Mouse (Mus musculus): ENCODE measurements around the gene Cyb561. TPM values are rescaled to one million over a fixed set of nuclear protein-coding genes. Genes with fewer than 3 reads are reported as not detected.

Cyb561 gene
- total RNA-seq, 2 experiments from 2014 or later: 52.7 to 54.0 TPM

DNA sequence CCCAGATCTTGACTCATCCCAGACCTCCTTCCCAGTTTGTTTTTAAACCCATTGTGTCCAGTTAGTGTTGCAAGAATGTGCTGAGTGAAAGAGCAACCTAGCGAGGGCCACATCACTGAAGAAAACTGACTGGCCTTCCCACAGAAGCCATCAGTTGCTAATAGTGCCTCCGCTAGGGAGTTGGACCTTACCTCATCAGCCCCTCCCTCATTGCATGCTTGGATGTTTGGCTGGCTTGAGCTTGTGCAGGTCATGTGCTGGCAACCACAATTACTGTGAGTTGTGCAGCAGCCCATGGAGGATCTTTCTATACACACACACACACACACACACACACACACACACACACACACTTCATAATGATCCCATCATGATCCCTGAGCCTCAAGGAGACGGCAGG is 21.8 kb downstream of the Cyb561 start:
- intact Hi-C loops (cut with DNase I): no loop called here
- DNase-seq (ENCODE audit: extremely low spot score in 1 of 2, low spot score in 2 of 2): no peak

DNA sequence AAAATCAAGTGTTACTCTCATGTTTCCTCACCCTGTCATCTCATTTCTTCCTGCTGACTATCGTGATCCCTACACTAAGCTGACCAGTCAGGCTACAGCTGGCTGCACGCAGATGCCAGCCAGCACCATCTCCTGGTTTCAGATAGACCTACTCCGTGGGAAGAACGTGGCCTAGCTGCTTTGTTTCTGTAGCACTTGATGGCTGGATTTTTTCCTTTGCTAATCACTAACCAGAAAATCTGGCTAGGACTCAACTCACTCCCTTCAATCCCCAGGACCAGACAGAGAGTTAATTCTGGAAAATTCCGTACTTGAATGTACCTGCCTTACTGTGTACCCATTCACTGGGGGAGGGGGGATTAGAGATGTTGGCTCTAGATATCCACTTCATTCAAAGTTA is 25.0 kb downstream of the Cyb561 start:
- no peak for DNase-seq (ENCODE audit: extremely low spot score in 1 of 2, low spot score in 2 of 2)
- intact Hi-C loops (cut with DNase I): loop anchor here (5.0 kb wide), 1 partner anchor 99 kb away; no protein-coding TSS in a partner anchor

DNA sequence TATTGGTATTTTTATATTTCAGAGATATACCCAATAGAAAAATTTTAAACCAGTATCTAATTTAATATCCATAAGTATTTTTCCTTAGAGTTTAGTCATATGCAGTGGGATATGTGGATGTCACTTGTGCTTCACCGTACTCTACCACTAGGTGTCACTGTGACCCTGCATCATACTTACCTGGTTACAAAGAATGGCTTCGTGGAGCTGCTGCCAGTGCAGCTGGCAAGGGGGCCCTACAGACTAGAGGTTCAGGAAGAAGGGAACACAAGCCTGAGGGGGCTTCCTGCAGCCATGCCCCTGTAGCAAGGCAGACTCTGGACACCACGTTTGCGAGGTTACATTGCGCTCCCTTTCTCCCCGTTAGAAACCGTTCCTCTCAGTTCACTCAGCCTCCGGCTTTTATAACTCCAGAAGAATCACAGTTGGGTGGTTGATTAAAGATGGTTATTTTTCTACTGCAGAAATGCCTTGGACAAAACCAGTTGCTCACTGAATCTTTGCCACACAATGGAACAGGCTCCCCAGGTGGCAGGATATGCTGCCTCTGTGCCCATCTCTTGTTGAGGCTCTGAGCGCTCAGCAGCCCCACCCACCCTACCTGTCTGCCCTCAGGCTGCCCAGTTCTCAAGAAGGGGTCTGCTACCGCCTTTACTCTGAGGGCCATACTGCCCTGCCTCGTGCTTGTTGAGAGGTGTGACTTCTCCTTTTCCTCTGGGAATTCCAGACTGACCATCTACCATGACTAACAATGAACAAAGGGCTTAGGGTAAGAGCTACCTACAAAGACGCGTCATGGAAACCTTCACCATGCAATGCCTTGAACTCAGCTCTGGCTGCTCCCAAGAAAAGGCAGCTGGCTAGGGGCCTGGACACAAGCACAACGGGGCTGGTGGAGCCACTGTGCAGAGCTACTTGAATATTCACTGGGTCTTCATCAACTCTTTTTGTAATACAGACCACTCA is 25.8 kb downstream of the Cyb561 start:
- peak; percentile 68 to 71 for DNase-seq (ENCODE audit: extremely low spot score in 1 of 2, low spot score in 2 of 2)
- intact Hi-C loops (cut with DNase I): loop anchor here (5.0 kb wide), 1 partner anchor 100 kb away; no protein-coding TSS in a partner anchor

DNA sequence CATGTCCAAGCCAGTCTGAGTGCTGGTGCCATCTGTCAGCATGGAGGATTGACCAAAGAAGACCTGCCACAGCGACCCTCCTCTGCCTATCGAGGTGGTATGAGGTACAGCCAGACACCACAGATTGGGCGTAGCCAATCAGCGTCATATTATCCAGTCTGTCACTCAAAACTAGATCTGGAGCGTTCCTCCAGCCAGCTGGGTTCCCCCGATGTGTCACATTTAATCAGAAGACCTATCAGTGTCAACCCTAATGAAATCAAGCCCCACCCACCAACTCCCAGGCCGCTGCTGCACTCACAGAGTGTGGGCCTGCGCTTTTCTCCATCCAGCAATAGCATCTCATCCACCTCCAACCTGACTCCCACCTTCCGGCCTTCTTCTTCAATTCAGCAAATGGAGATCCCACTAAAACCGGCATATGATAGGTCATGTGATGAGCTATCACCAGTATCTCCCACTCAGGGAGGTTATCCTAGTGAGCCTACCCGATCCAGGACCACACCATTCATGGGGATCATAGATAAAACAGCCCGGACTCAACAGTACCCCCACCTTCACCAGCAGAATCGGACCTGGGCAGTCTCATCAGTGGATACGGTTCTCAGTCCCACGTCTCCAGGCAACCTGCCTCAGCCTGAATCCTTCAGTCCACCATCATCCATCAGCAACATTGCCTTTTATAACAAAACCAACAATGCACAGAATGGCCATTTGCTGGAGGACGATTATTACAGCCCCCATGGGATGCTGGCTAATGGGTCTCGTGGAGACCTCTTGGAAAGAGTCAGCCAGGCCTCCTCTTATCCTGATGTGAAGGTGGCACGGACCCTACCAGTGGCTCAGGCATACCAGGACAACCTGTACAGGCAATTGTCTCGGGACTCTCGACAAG is 30.1 kb downstream of the Cyb561 start:
- DNase-seq (ENCODE audit: extremely low spot score in 1 of 2, low spot score in 2 of 2): no peak
- intact Hi-C loops (cut with DNase I): no loop called here

DNA sequence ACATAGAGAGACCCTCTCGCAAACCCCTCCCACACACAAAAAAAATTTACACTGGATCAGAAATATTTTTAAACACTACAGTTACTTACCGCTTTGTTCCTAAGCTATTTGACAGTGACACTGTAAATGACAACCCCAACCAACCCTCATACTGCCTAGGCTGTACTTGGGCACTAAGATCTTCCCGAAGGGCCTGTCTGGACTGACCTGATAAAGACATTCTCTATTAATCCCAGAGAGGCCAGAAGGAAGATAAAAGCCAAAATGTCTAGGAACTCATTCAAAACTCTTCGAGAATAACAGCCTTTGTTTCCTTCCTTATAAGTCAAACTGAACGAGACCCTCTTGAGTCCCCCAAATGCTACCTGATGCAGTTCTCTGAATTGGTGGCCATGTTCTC is 31.9 kb downstream of the Cyb561 start:
- DNase-seq (ENCODE audit: extremely low spot score in 1 of 2, low spot score in 2 of 2): no peak
- intact Hi-C loops (cut with DNase I): no loop called here

DNA sequence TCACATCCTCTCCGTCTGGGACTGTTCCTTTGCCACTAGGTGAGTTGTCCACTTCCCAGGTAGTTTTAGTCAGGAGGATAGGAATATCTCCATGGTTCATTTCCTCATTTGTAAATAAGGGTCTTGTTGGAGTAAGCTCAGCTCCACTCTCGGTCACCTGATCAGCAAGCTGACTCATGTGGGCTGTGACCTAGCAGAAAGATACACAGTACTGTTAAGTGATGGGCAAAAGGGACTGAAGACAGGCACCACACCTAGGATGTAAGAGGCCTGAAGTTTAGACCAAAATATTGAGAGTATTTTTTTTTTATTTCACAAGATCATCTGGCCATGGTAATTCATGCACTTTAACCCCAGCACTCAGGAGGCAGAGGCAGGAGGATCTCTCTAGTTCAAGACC is 32.3 kb downstream of the Cyb561 start:
- intact Hi-C loops (cut with DNase I): no loop called here

DNA sequence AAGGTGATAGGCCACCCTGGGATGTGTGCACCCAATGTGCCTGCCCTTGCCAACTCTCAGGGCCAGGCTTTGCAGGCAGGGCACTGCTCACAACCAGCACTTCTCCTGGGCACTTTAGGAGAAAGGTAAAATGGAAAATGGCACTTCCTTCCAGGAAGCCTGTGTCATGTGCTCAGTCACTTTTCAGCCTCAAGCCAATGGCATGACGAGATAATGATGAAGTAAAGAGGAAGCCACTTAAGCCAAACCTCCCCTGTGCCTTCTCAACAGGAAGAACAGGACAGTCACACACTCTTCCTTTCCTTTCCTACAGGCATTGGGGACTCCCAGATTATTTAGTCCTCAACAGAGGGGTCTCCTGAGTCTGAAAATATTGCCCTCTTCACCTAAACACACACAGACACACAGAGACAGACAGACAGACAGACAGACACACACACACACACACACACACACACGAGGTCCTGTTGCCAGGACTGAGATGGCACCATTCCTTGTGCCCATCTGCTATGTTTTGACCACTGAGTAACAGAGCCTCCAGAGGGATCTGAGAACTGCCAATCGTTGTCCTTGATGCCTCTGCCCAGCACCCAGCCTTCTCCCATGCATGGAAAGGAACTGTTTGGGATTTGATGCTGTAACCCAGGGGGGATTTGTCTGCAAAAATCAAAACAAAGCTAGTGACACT is 32.9 kb downstream of the Cyb561 start:
- intact Hi-C loops (cut with DNase I): no loop called here
- no peak for DNase-seq (ENCODE audit: extremely low spot score in 1 of 2, low spot score in 2 of 2)

More for the DNA sequence above, 32.3 kb downstream of the Cyb561 start:
- no peak for DNase-seq (ENCODE audit: extremely low spot score in 1 of 2, low spot score in 2 of 2)

DNA sequence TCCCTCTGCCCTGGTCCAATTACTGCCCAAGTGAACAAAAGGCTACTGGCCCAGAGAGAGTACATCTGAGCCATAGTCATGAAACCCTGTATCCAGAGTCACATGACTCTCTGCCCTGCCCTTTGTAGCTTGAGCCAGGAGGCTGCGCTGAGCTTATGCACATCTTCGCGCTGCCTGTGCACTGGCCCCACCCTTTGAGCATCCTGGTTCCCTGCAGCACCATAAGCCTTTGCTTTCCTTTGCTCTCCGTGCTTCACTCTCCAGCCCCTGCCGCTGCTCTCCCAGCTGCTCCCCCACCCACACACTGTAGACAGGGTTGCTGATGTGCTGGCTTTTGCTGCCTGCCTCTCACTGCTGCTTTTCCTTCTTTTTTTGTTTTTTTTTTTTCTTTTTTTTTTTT is 39.6 kb downstream of the Cyb561 start:
- DNase-seq (ENCODE audit: extremely low spot score in 1 of 2, low spot score in 2 of 2): no peak
- intact Hi-C loops (cut with DNase I): loop anchor here (5.0 kb wide), 2 partner anchors 231 to 566 kb away; no protein-coding TSS in a partner anchor

DNA sequence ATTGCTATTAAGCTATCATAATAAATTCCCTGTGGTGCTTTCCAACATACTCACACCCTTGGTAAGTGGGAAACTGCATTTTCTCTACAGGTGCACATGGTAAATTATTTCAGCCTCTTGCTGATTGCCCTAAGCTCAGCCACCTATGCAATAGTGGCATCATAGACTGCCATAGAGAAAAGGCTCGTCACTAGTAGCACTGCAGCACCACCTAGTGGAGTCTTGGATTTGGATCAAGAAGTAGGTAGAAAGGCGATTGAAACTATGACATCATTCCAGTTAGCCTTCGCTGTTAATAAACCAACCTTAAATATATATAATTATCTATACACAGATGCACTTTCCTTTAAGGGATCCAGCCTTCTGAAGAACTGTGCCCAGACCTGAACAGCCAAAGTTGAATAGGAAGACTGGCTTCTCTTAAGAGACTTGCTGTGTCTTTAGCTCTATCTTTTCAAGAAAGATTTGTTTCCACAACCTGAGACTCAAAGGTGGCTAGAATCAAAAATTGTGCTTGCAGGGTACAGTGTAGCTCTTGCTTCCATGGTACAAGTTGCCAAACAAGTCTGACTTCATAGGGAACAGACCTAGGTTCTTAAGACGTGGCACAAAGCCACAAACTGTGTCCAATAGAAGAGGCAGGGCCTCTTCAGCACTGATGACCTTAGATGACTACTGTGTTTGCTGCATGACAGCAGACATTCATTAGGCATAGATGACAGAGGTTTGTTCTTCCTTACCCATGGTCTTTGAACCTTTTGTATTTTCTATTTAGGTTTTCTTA is 41.4 kb downstream of the Cyb561 start:
- intact Hi-C loops (cut with DNase I): loop anchor here (5.0 kb wide), 2 partner anchors 229 to 564 kb away; no protein-coding TSS in a partner anchor

DNA sequence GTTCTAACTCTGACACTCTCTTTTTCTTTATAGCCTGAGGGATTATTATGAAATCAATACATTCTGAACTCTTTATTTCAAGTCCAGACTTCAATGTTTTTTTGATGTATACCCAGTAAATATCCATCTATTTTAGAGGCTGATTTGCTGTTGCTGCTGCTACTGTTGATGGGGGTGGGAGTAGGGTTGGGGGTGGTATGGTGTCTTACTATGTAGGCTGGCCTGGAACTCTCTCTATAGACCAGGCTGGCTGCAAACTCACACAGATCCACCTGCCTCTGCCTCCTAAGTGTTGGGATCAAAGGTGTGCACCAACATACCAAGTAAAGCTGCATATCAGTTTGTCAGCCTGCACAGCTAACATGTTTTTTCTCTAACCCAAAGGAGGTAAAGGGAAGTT is 42.0 kb downstream of the Cyb561 start:
- intact Hi-C loops (cut with DNase I): loop anchor here (5.0 kb wide), 2 partner anchors 229 to 564 kb away; no protein-coding TSS in a partner anchor
- DNase-seq (ENCODE audit: extremely low spot score in 1 of 2, low spot score in 2 of 2): no peak

More for the DNA sequence above, 41.4 kb downstream of the Cyb561 start:
- peak; percentile 69 to 74 for DNase-seq (ENCODE audit: extremely low spot score in 1 of 2, low spot score in 2 of 2)

DNA sequence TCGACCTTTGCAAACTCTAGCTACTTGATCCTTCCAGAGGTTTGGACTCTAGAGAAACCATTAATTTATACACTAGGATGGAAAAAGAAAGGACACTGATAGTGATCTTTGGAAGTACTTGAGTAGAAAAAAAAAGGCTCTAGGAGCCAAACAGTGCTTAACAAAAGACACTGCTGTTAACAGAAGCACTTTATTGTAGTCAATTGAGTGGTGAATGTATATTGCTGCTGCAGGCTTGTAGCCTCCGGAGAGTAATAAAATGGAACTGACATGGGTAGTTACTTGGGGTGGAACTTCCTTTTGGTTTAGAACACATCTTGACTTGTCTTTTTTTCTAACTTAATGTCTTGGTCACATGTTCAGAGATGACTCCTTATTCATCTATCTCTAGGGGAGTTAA is 43.5 kb downstream of the Cyb561 start:
- intact Hi-C loops (cut with DNase I): loop anchor here (5.0 kb wide), 2 partner anchors 227 to 562 kb away; no protein-coding TSS in a partner anchor
- no peak for DNase-seq (ENCODE audit: extremely low spot score in 1 of 2, low spot score in 2 of 2)

DNA sequence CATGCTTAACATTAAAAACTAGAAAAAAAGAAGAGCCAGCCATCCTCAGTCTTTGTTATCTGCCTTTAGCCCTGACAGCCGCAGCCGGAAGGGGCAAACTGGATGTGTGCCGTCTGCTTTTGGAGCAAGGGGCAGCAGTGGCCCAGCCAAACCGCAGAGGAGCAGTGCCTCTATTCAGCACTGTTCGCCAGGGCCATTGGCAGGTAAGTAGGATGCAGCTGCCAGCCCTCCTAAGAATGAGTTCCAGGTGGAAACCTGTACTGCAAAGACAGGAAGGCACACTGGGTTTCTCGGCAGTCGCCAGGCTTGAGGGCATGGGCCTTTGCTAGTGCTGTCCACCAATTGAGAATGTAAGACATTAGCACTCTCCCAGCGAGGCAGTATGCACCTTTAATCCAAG is 44.2 kb downstream of the Cyb561 start:
- intact Hi-C loops (cut with DNase I): no loop called here

DNA sequence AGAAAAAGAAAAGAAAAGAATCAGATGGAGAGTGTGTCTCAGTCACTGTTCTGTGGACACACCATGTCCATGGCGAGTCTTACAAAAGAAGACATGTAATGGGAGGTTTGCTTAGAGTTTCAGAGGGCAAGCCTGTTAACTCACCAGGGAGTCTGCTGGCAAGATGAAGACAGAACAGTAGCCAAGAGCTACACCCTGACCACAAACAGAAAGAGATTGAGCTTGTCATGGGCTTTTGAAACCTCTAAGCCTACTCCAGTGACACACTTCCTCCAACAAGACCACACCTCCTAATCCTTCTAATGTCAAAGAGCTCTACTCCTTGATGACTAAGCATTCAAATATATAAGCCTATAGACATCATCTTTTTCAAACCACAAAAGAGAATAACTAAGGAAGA is 45.8 kb downstream of the Cyb561 start:
- intact Hi-C loops (cut with DNase I): no loop called here

More for the DNA sequence above, 44.2 kb downstream of the Cyb561 start:
- DNase-seq (ENCODE audit: extremely low spot score in 1 of 2, low spot score in 2 of 2): no peak

DNA sequence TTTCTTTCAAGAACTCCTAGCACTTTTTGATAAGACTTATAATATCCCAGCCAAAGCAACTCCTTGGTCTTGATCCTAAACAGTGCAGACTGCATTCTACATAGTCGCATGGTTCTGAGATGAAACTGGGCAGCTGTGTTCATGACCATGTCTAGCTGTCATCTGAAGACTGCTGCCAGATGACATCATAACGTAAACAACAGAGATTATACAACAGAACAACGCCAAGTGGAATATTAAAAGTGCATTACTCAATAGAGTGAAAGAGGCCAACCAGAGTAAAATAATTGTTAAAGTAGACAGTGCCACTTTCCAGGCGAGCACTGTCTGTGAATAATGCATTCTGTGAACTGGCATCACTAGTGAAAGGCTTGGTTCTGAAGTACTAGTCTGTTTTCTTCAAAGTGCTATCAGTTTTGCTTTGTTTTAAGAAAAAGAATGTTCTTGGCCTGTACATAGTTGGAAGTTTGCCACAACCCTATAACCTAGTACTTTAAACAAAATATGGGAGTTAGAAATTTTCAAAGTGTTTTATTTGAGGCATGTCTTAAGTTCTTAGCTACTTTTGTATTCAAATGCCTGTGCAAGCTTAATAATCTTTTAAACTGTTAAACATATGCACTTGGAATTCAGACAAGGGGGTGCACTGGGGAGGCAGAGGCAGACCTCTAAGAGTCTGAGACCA is 47.5 kb downstream of the Cyb561 start:
- intact Hi-C loops (cut with DNase I): no loop called here
- DNase-seq (ENCODE audit: extremely low spot score in 1 of 2, low spot score in 2 of 2): no peak

More for the DNA sequence above, 45.8 kb downstream of the Cyb561 start:
- DNase-seq (ENCODE audit: extremely low spot score in 1 of 2, low spot score in 2 of 2): no peak

DNA sequence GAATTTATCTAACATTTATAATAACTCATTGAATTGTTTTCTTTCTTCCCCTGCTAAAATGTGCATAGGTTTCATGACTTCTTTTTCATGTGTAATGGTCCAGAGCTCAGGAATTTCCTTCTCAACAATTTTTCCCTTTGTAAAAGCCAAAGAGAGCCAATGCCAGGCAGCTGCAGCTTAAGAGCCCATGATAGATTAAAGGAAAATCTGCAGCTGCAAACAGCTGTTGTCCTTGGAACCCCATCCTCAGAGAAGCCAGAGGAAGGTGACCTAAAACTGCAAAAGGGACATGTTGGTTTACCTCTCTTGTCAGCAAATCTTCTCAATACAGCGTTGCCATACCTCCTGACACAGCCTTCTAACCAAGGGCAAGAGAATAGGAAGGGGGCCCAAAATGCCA is 50.2 kb downstream of the Cyb561 start:
- no peak for DNase-seq (ENCODE audit: extremely low spot score in 1 of 2, low spot score in 2 of 2)
- intact Hi-C loops (cut with DNase I): no loop called here

DNA sequence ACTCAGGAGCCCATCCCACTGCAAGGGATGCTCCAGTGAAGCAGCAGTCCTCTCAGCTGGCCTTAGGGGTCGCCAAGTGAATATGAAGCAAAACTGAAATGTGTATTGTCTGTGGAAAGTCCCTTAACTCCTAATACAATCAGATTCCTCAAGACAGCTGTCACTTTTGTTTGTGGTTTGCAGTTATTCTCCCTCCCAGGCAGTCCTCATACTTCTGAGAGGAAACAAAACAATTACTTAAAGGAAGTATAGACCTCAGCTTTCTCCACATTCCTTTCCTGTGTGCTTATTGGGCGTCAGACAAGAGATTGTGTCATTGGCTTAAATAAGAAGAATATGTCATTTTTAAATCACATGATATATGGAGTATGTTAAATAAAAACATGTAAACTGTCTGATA is 51.6 kb downstream of the Cyb561 start:
- intact Hi-C loops (cut with DNase I): no loop called here

DNA sequence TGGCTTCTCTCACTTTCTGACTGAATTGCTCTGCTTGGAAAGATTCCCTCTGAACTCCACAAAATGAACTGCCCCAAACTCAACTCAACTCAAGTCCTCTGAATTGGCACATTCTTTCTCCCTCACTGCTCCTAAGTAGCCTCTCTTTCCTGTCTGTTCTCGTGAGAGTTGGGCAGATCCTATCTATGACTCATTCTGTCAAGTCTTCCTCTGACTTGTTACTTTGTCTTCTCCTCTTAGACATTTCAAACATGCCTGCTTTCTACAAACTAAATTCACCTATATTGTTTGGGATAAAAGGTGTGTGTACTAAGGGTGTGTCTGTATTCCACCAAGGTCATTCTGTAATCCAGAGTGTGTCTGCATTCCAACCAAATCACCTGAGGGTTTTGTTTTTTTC is 54.0 kb downstream of the Cyb561 start:
- intact Hi-C loops (cut with DNase I): no loop called here
- no peak for DNase-seq (ENCODE audit: extremely low spot score in 1 of 2, low spot score in 2 of 2)

More for the DNA sequence above, 51.6 kb downstream of the Cyb561 start:
- no peak for DNase-seq (ENCODE audit: extremely low spot score in 1 of 2, low spot score in 2 of 2)

Data from left cerebral cortex, postnatal 10 days (tissue).